ENCODE assay signal across 13 mouse cellular contexts in the genomic region with DNA sequence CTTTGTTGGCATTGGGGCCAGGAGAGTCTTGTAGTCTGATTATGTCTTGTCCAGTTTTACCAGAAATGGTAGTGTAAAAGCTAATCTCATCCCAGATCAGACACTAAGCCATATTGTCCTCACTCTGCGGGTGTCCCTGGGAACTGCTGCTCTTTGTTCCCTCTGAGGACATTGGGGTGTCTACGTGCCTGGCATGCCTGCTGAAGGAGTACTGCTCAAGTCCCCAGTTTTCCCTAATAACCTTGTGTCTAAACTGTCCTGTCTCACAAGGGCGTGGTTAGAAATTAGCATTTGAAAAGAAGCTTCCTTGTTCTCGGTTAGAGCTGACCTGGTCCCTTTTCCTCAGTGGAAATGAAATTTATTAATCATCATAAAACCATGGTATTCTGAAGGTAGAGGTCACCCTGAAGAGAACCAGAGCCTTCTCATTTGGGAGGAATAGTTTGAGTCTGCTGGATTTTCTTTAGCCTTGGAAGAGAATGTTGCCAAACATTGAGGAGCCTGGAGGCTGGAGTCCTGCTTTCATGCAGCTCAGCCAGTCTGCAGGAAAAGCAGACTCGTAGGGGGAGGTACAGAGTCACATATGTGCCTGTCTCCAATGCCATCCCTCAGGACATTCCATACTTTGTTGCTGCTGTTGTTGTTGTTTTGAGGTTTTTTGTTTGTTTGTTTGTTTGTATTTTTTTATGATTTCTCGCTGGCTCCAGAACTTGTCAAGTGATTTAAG.
A peak's percentile ranks its signal among the peaks of the same experiment; 100 is the strongest.
DNase-seq lines count a peak whose midpoint lies in the region; ATAC-seq and TF ChIP-seq lines count a peak whose summit lies in the region.
"Had no signal": no experiment of that assay in that cellular context is flagged by ENCODE, and none has a peak within 500 bp of the region (broad histone marks: within the 10 kb centered on the region; RNA-seq: fewer than 3 reads in every experiment).

No protein-coding gene starts in this region.

- no peak for DNase-seq in ES-E14 (ENCODE audit: low read depth, low spot score)
- peak; percentile 72 for DNase-seq in ZHBTc4 (ENCODE audit: low read depth, low spot score)
- no peak for DNase-seq in heart, adult 11 months
- no peak for DNase-seq in layer of hippocampus, postnatal 14 days (ENCODE audit: low spot score in 2 of 2)
- no peak for DNase-seq in layer of hippocampus, adult 11-12 months (ENCODE audit: low spot score)
- no peak for DNase-seq in right cerebral cortex, adult 18-20 months
- DNase-seq: heart, adult 2 months; lung, postnatal 10 days; thymus, adult 18-20 months had no signal

- H3K4me3 ChIP-seq in ES-E14 (ENCODE audit: insufficient read depth in 1 of 2, low read depth in 1 of 2, low read length in 2 of 2, poor library complexity in 1 of 2, severe bottlenecking in 1 of 2), result no peak overlapping the region
- no peak overlapping the region for H3K4me3 ChIP-seq in forebrain, embryonic 16.5 days (replicated peaks; ENCODE audit: low read length)
- no peak overlapping the region for H3K4me3 ChIP-seq in midbrain, embryonic 13.5 days (replicated peaks)
- H3K4me3 ChIP-seq: embryonic facial prominence, embryonic 12.5 days; heart, adult 2 months; left cerebral cortex, adult 2 months had no signal

- no peaks in the 10 kb centered on the region for H3K27me3 ChIP-seq in forebrain, embryonic 16.5 days (replicated peaks; ENCODE audit: control insufficient read depth, insufficient read depth, low read length)
- H3K27me3 ChIP-seq in midbrain, embryonic 13.5 days, result peaks cover 3% of the 10 kb centered on the region; the same call in 1 of the 2 replicates
- H3K27me3 ChIP-seq: embryonic facial prominence, embryonic 12.5 days had no signal

- H3K36me3 ChIP-seq in ES-E14 (ENCODE audit: control insufficient read depth, insufficient read depth, low read length, poor library complexity, severe bottlenecking), result no peaks in the 10 kb centered on the region
- no peaks in the 10 kb centered on the region for H3K36me3 ChIP-seq in forebrain, embryonic 16.5 days (ENCODE audit: control insufficient read depth, insufficient read depth)
- H3K36me3 ChIP-seq in midbrain, embryonic 13.5 days, result no peaks in the 10 kb centered on the region
- H3K36me3 ChIP-seq: embryonic facial prominence, embryonic 12.5 days had no signal

- peak overlapping the region; percentile 40; the same call in 1 of the 2 replicates for H3K27ac ChIP-seq in ES-E14 (ENCODE audit: insufficient read depth, low read depth, low read length, poor library complexity, severe bottlenecking)
- no peak overlapping the region for H3K27ac ChIP-seq in forebrain, embryonic 16.5 days (ENCODE audit: low read length)
- peak overlapping the region; percentile 39 for H3K27ac ChIP-seq in midbrain, embryonic 13.5 days
- H3K27ac ChIP-seq: embryonic facial prominence, embryonic 12.5 days; heart, adult 2 months; left cerebral cortex, adult 2 months had no signal

- in situ Hi-C loops in ES-E14 (cut with MboI; ENCODE audit: low sequenced_read_pairs in 2 of 2, unreplicated experiment in 2 of 2), result no loop called here

- peaks cover 9% of the 10 kb centered on the region in 2 experiments for H3K4me1 ChIP-seq in ES-E14 (ENCODE audit: control insufficient read depth in 2 of 2, insufficient read depth in 2 of 2, low read length in 2 of 2, poor library complexity in 1 of 2)
- H3K4me1 ChIP-seq in forebrain, embryonic 16.5 days (replicated peaks; ENCODE audit: control insufficient read depth, insufficient read depth, low read length), result peaks cover 8% of the 10 kb centered on the region; the same call in 1 of the 2 replicates
- H3K4me1 ChIP-seq in midbrain, embryonic 13.5 days (replicated peaks), result peaks cover 38% of the 10 kb centered on the region

- no peak overlapping the region for H3K9ac ChIP-seq in ES-E14 (ENCODE audit: insufficient read depth, low read depth, low read length, poor library complexity, severe bottlenecking)
- H3K9ac ChIP-seq in forebrain, embryonic 16.5 days (replicated peaks; ENCODE audit: low read depth, low read length), result no peak overlapping the region
- H3K9ac ChIP-seq in midbrain, embryonic 13.5 days (replicated peaks), result no peak overlapping the region
- H3K9ac ChIP-seq: embryonic facial prominence, embryonic 12.5 days had no signal

- no peak overlapping the region for H3K4me2 ChIP-seq in forebrain, embryonic 16.5 days (ENCODE audit: low read length)
- H3K4me2 ChIP-seq in midbrain, embryonic 13.5 days (replicated peaks), result no peak overlapping the region
- H3K4me2 ChIP-seq: embryonic facial prominence, embryonic 12.5 days had no signal

- 17% methylated on average over 6 of the region's 6 CpGs for WGBS in forebrain, embryonic 16.5 days
- WGBS in midbrain, embryonic 13.5 days, result 12% methylated on average over 6 of the region's 6 CpGs

- no peaks in the 10 kb centered on the region for H3K9me3 ChIP-seq in ES-E14 (ENCODE audit: control insufficient read depth, insufficient read depth, low read depth, low read length)
- no peaks in the 10 kb centered on the region for H3K9me3 ChIP-seq in forebrain, embryonic 16.5 days (ENCODE audit: control insufficient read depth, low read length)
- no peaks in the 10 kb centered on the region for H3K9me3 ChIP-seq in midbrain, embryonic 13.5 days
- H3K9me3 ChIP-seq: embryonic facial prominence, embryonic 12.5 days had no signal

- ATAC-seq in forebrain, embryonic 16.5 days, result peak; percentile 58; the same call in 1 of the 2 replicates
- ATAC-seq in midbrain, embryonic 13.5 days, result peak; percentile 90

TF ChIP-seq in ES-E14, 5 proteins besides CTCF, POLR2A, EP300 and RAD21:
- TF ChIP-seq ZC3H11A (IDR thresholded peaks at IDR 0.05; ENCODE audit: borderline replicate concordance, low read depth, low read length), result no peak
- TF ChIP-seq HCFC1 (IDR thresholded peaks at IDR 0.05; ENCODE audit: borderline replicate concordance, insufficient read depth, low read length), result no peak
- no peak for TF ChIP-seq CHD2 (IDR thresholded peaks at IDR 0.05; ENCODE audit: low read depth, low read length)
- no peak for TF ChIP-seq MAFK (IDR thresholded peaks at IDR 0.05; ENCODE audit: insufficient read depth, low read depth, low read length)
- no peak for TF ChIP-seq ZNF384 (IDR thresholded peaks at IDR 0.05; ENCODE audit: low read depth, low read length)
